Mouse (Mus musculus): ENCODE measurements at regions not wholly inside any gene's neighbourhood (a gene's known extent, or its start where the extent isn't known, plus 50 kb on each side); places are given as distances from the start of the nearest gene placed in this dataset.

- DNase-seq (ENCODE audit: low spot score), result no peak
Measured at GRCm38 (mm10) chr3:136993473-136993872, 323.5 kb downstream of the Ppp3ca start.

- DNase-seq (ENCODE audit: low spot score), result no peak
Measured at GRCm38 (mm10) chr3:136994361-136995083, 324.6 kb downstream of the Ppp3ca start.

- no peak for DNase-seq (ENCODE audit: low spot score)
Measured at GRCm38 (mm10) chr3:136995611-136996335, 325.8 kb downstream of the Ppp3ca start.

- no peak for DNase-seq (ENCODE audit: low spot score)
Measured at GRCm38 (mm10) chr3:136996381-136996895, 326.5 kb downstream of the Ppp3ca start.

- no peak for DNase-seq (ENCODE audit: low spot score)
Measured at GRCm38 (mm10) chr3:137011551-137011950, 329.3 kb upstream of the Emcn start.

GRCm38 (mm10) chr3:137014686-137015085, 326.2 kb upstream of the Emcn start:
- peak; percentile 57 for DNase-seq (ENCODE audit: low spot score)

- no peak for DNase-seq (ENCODE audit: low spot score)
Measured at GRCm38 (mm10) chr3:137015199-137015598, 325.7 kb upstream of the Emcn start.

- no peak for DNase-seq (ENCODE audit: low spot score)
Measured at GRCm38 (mm10) chr3:137019971-137020634, 320.8 kb upstream of the Emcn start.

GRCm38 (mm10) chr3:137029546-137029945, 311.3 kb upstream of the Emcn start:
- DNase-seq (ENCODE audit: low spot score), result peak; percentile 74

GRCm38 (mm10) chr3:137032802-137033201, 308.1 kb upstream of the Emcn start:
- DNase-seq (ENCODE audit: low spot score), result no peak

GRCm38 (mm10) chr3:137039638-137040037, 301.2 kb upstream of the Emcn start:
- no peak for DNase-seq (ENCODE audit: low spot score)

- DNase-seq (ENCODE audit: low spot score), result peak; percentile 40
Measured at GRCm38 (mm10) chr3:137056544-137057224, 284.2 kb upstream of the Emcn start.

- DNase-seq (ENCODE audit: low spot score), result peak; percentile 78
Measured at GRCm38 (mm10) chr3:137057225-137057910, 283.5 kb upstream of the Emcn start.

GRCm38 (mm10) chr3:137057911-137058260, 283.0 kb upstream of the Emcn start:
- no peak for DNase-seq (ENCODE audit: low spot score)

- DNase-seq (ENCODE audit: low spot score), result no peak
Measured at GRCm38 (mm10) chr3:137062067-137062466, 278.8 kb upstream of the Emcn start.

GRCm38 (mm10) chr3:137067336-137067735, 273.5 kb upstream of the Emcn start:
- no peak for DNase-seq (ENCODE audit: low spot score)

- no peak for DNase-seq (ENCODE audit: low spot score)
Measured at GRCm38 (mm10) chr3:137069334-137069733, 271.5 kb upstream of the Emcn start.

- no peak for DNase-seq (ENCODE audit: low spot score)
Measured at GRCm38 (mm10) chr3:137077718-137078599, 262.9 kb upstream of the Emcn start.

- no peak for DNase-seq (ENCODE audit: low spot score)
Measured at GRCm38 (mm10) chr3:137078600-137078975, 262.3 kb upstream of the Emcn start.

- DNase-seq (ENCODE audit: low spot score), result no peak
Measured at GRCm38 (mm10) chr3:137086896-137087295, 254.0 kb upstream of the Emcn start.

All from retina, embryonic 14.5 days (tissue).